Comparison of ENCODE assay signal across 24 mouse cellular contexts in the genomic region with DNA sequence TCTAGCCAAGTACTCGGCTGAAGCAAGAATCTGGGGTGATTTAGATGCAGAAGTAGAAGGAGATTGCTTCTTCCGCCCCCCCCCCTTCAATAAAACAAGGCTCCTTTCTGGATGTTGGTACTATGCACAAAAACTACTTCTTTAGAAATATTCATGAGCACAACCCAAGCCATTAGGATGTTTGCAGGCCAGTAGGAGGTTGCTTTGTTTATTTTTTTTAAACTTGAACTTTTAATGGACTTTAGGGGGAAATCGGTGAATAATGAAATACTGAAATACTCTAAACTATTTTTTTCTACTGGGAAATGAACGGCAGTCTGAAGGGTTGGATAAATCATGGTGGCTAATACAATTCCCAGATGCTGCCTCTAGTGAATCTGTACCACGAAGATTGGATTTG. TPM values are rescaled to one million over a fixed set of nuclear protein-coding genes. Genes with fewer than 3 reads are reported as not detected.
DNase-seq lines count a peak whose midpoint lies in the region; ATAC-seq and TF ChIP-seq lines count a peak whose summit lies in the region.
"Had no signal": no experiment of that assay in that cellular context is flagged by ENCODE, and none has a peak within 500 bp of the region (broad histone marks: within the 10 kb centered on the region; RNA-seq: fewer than 3 reads in every experiment).

Gene Pnlip (plus strand): TSS at position 301 of the 400 bp plus-strand sequence.

- H3K36me3 ChIP-seq in megakaryocyte, embryonic 14.5 days (replicated peaks; ENCODE audit: low read length): no peaks in the 10 kb centered on the region
- H3K36me3 ChIP-seq in spleen, adult 2 months (ENCODE audit: control insufficient read depth, insufficient read depth, low read length): no peaks in the 10 kb centered on the region
- no peaks in the 10 kb centered on the region for H3K36me3 ChIP-seq in small intestine, adult 2 months (ENCODE audit: control insufficient read depth, insufficient read depth, low read length)
- H3K36me3 ChIP-seq: G1E had no signal

- no peaks in the 10 kb centered on the region for H3K27me3 ChIP-seq in megakaryocyte, embryonic 14.5 days (replicated peaks)
- no peaks in the 10 kb centered on the region for H3K27me3 ChIP-seq in spleen, adult 2 months (ENCODE audit: control insufficient read depth, insufficient read depth, low read length)
- no peaks in the 10 kb centered on the region for H3K27me3 ChIP-seq in small intestine, adult 2 months (ENCODE audit: control insufficient read depth, insufficient read depth, low read length)
- H3K27me3 ChIP-seq: CH12.LX had no signal

- H3K27ac ChIP-seq in spleen, adult 2 months (ENCODE audit: insufficient read depth, low read length): no peak within 1 kb of the TSS
- no peak within 1 kb of the TSS for H3K27ac ChIP-seq in small intestine, adult 2 months (ENCODE audit: insufficient read depth, low read depth, low read length)

- no peak for ATAC-seq in megakaryocyte, adult 5-6 weeks (ENCODE audit: poor library complexity, severe bottlenecking)
- ATAC-seq: activated CD4-positive, CD25-positive, alpha-beta regulatory T cell, adult 4 months; CD4-positive, CD25-positive, alpha-beta regulatory T cell, adult 4 months; Patski had no signal

- no peak for TF ChIP-seq POLR2A in spleen, adult 2 months (IDR thresholded peaks at IDR 0.05; ENCODE audit: low read depth, low read length)
- no peak for TF ChIP-seq POLR2A in small intestine, adult 2 months (IDR thresholded peaks at IDR 0.05; ENCODE audit: low read depth, low read length)

- peak within 1 kb of the TSS; percentile 64 for H3K4me3 ChIP-seq in megakaryocyte, embryonic 14.5 days (replicated peaks)
- no peak within 1 kb of the TSS for H3K4me3 ChIP-seq in spleen, adult 2 months (ENCODE audit: extremely low read depth, insufficient read depth, insufficient read length)
- no peak within 1 kb of the TSS for H3K4me3 ChIP-seq in small intestine, adult 2 months (ENCODE audit: low read depth, low read length)

- TF ChIP-seq CTCF in spleen, adult 2 months (IDR thresholded peaks at IDR 0.05; ENCODE audit: extremely low read depth, insufficient read depth, insufficient read length, insufficient replicate concordance): no peak
- no peak for TF ChIP-seq CTCF in small intestine, adult 2 months (IDR thresholded peaks at IDR 0.05; ENCODE audit: extremely low read depth, insufficient read length, insufficient replicate concordance, low read depth, low read length)

- H3K9me3 ChIP-seq in megakaryocyte, embryonic 14.5 days: no peaks in the 10 kb centered on the region

- DNase-seq in spleen, adult 2 months (ENCODE audit: low read depth in 1 of 2, low spot score in 2 of 2): no peak
- DNase-seq in spleen, adult 18-20 months: no peak
- DNase-seq in frontal cortex, postnatal 14 days (ENCODE audit: low spot score in 2 of 2): no peak
- DNase-seq: adrenal gland, adult 2 months; adrenal gland, adult 8-10 months; adrenal gland, postnatal 10 days; adrenal gland, postnatal 14 days; adrenal gland, postnatal 25 days; adrenal gland, postnatal 36 days; B cell, adult 2 months; cerebellum, adult 11 months; cerebellum, adult 11-12 months; cerebellum, adult 18-20 months had no signal

- WGBS in spleen, adult 2 months: 85% methylated on average over 5 of the region's 5 CpGs
- 84% methylated on average over 5 of the region's 5 CpGs for WGBS in small intestine, adult 2 months

- H3K4me1 ChIP-seq in megakaryocyte, embryonic 14.5 days: no peaks in the 10 kb centered on the region
- no peaks in the 10 kb centered on the region for H3K4me1 ChIP-seq in spleen, adult 2 months (ENCODE audit: control insufficient read depth, insufficient read depth, insufficient read length)
- no peaks in the 10 kb centered on the region for H3K4me1 ChIP-seq in small intestine, adult 2 months (ENCODE audit: control insufficient read depth, insufficient read depth, insufficient read length, low read length)

RNA-seq across cellular contexts. Expression of gene Pnlip, which starts in this region (rescaled TPM):
- not detected in 2 replicates for polyA plus RNA-seq in megakaryocyte, embryonic 14.5 days (2012; ENCODE audit: insufficient read depth, low replicate concordance)
- not detected in 2 replicates for total RNA-seq in megakaryocyte, adult 5-6 weeks (2015)
- not detected in 2 replicates for total RNA-seq in megakaryocyte, adult 5-6 weeks (2017)
- 2,694 and 3,775 TPM in 2 replicates for polyA plus RNA-seq in spleen, adult 2 months (2012; rRNA removed)
- 16.2 and 4,708 TPM in 2 replicates for polyA plus RNA-seq in small intestine, adult 2 months (2012; rRNA removed)
- total RNA-seq: adrenal gland, adult 18-20 months; adrenal gland, adult 8-10 months; adrenal gland, postnatal 10 days; adrenal gland, postnatal 14 days; adrenal gland, postnatal 25 days; MEL had no signal
- polyA plus RNA-seq: activated CD4-positive, CD25-positive, alpha-beta regulatory T cell, adult 4 months; C2C12; CD4-positive, CD25-positive, alpha-beta regulatory T cell, adult 4 months; G1E; Patski had no signal
